Mouse (Mus musculus): Measurements from ENCODE around the gene Zfr.

GRCm38 (mm10) chr15:12204319-12205159 lies 86.9 kb downstream of the Zfr start, which contains the start of gene Mtmr12:
- TF ChIP-seq EP300 (optimal IDR thresholded peaks at IDR 0.05) = no peak
- TF ChIP-seq CTCF (IDR thresholded peaks at IDR 0.05; ENCODE audit: low read depth) = no peak; the same call in 1 of the 2 replicates
